Mouse (Mus musculus): ENCODE measurements around the gene Pld2. TPM values are rescaled to one million over a fixed set of nuclear protein-coding genes. Genes with fewer than 3 reads are reported as not detected.
"Not testable (repeated sequence)": the region's sequence is repeated elsewhere in the genome, so short reads cannot be mapped to it uniquely, and the experiment has no call there.

Pld2 gene
- total RNA-seq, 2 experiments from 2014 or later = not detected

DNA sequence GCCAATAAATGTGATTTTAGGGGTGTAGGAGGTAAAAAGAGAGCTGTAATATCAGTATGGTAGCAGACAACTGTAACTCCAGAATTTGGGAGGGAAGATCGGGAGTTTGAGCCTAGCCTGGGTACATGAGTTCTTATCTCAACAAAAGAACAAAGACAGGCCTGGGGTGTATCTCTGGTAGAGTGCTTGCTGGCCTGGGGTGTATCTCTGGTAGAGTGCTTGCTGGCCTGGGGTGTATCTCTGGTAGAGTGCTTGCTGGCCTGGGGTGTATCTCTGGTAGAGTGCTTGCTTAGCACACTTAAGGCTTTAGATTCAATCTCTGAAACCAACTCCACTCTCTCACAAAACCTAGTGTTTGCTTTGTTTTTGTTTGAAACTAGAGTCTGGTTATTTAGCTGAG, 30.8 kb downstream of the Pld2 start:
- not testable (repeated sequence) for ATAC-seq (replicated peaks; ENCODE audit: low FRiP score, poor library complexity, severe bottlenecking)

DNA sequence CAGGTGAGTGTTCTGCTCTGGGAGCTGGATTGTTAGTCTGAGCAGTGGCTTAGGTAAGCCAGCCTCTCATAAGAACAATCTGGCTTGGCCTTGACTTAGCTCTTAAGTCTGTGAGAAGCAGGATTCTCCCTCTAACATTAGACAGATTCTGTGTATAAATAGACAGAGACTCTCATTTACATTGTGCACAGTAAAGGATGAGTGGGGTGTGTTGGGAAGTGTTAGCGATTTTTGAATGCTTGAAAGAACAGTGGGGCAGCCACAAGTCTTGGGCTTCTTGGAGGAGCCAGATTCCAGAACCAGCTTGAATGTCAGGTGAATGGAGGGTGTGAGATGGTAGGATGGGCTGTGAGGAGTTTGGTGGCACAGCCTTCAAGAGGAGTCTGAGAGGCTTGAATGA, 31.8 kb downstream of the Pld2 start:
- no peak for ATAC-seq (replicated peaks; ENCODE audit: low FRiP score, poor library complexity, severe bottlenecking)

DNA sequence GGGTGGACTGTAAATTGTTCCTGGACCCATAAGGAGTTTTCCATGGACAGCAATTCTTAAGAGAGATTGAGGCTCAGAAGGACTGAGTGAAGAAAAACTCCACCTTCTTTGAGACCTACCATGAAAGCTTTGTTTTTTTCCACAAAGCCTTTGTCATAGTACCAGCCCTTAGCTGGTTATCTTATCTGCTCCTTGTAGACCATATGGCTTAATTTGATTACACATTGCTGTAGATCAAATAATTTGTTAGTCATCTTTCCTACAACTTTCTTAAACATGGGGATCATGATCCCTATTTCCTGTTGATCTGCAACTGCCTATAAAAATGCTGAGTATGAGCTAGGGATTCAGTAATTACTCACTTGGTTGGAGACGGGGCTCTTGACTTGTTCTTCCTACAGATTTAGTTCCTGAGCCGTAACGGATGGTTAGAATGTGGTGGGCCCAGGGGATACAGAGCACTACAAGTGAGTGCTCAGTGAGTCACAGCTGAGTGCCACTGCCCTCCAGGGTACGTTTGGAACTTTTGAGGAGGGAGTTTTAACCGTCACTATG, 32.6 kb downstream of the Pld2 start:
- no peak for ATAC-seq (replicated peaks; ENCODE audit: low FRiP score, poor library complexity, severe bottlenecking)

DNA sequence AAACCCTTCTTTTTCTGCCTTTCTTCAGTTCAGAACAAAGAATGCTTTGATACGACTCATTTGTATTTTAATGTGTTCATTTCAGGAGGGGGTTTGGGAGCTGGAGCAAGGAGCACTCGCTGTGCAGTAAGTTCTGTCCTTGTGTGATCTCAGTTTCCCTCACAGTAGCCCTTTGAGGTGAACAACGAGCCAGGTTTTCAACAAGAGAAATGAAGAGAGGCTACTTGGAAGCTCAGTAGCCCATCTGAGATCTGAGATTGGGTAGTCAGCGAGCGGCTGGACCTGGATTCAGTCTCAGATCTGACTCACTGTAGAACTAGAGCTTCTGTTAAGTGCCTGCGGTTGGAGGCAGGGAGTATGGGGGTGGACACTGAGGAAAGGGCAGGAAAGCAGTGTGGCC, 34.0 kb downstream of the Pld2 start:
- no peak for ATAC-seq (replicated peaks; ENCODE audit: low FRiP score, poor library complexity, severe bottlenecking)

DNA sequence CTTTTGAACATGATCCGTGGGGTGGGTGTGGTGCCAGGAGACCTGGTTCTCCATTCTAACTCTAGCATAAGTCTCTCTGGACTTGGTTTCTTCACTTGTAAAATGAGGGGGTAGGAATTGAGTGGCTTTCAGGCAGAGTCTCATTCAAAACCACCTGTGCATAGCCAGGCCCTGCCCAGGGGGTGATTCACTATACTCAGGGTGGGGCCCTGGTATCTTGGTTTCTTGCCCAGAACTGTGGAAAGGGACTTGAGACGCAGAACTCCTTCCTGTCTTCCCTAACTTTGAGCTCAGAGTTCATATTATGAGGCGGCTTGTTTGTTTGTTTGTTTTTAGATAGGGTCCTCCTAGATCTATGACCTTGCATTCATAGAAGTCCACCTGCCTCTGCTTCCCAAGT, 37.3 kb downstream of the Pld2 start:
- ATAC-seq (replicated peaks; ENCODE audit: low FRiP score, poor library complexity, severe bottlenecking) = no peak

DNA sequence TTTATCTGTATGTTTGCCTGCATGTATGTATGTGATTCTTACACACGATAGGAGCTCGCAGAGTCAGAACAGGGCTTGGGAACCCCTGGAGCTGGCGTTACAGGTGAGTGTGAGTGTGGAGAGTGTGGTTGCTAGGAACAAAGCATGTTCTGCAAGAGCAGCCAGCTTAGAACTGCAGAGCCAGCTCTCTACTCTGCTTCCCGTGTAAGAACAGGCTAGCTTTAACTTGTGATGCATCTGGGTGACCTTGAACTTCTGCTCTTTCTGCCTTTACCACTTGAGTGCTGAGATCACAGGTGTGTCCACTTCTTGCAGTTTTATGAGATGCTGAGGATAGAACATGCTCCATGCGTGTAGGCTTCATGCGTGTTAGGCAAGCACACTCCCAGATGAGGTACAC, 39.1 kb downstream of the Pld2 start:
- ATAC-seq (replicated peaks; ENCODE audit: low FRiP score, poor library complexity, severe bottlenecking) = no peak

DNA sequence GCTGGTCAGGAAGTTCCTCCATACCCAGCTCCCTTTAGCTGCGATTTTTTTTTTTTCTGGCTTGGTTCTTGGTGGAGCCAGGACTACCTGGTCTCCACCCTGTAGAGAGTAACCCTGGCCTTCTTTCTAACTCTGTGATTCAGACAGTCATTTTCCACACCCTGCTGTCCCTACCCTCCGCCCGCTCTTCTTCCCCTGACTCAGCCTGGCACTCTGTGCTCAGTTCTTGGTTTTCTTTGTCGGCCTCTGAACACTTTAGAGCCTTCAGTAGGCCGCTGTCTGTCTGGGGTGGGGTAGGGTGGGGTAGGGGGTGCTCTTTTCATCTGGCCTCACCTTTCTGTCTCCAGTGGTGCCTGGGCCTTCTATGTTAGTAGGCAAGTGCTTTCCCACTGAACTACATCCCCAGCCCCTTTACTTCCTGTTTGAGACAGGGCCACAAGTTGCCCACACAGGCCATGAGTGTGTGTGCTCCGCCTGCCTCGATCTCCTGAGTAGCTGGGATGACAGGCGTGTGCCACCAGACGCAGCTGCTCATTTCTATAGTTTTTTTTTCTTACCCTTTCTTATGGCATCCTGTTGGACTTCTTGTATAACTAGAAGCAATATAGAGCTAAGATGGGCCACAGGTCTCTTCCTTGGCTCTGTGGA, 40.0 kb downstream of the Pld2 start:
- no peak for ATAC-seq (replicated peaks; ENCODE audit: low FRiP score, poor library complexity, severe bottlenecking)

DNA sequence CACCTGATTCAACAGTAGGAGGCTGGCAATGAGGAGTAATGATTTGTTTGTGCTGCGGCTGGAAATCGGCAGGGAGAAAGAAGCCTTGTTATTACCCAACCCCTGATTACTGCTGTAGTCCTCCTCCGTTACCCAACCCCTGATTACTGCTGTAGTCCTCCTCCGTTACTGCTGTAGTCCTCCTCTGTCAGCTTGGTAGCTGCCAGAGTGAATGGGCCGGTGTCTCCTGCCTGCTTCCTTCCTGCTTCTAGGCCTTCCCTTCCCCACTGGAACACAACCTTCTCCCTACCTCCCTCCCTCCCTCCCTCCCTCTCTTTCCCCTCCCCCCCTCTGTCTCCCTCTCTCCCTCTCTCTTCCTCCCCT, 40.5 kb downstream of the Pld2 start:
- ATAC-seq (replicated peaks; ENCODE audit: low FRiP score, poor library complexity, severe bottlenecking) = no peak

DNA sequence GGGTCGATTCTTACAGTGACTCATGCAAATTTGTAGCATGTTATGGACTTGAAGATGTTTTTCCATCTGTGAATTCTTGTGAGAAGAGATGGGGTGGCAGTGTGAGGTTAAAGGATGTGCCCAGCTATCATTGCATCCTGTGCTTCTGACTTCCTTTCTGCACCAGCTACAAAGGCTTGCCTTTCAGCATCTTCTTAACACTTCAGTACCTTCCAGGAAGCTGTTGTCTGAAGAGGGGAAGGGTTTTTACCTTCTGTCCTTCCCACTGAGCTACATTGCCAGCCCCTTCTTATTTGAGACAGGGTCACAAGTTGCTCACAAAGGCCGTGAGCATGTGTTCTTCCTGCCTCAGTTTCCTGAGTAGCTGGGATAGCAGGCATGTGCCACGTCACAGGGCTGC, 41.1 kb downstream of the Pld2 start:
- ATAC-seq (replicated peaks; ENCODE audit: low FRiP score, poor library complexity, severe bottlenecking) = no peak

DNA sequence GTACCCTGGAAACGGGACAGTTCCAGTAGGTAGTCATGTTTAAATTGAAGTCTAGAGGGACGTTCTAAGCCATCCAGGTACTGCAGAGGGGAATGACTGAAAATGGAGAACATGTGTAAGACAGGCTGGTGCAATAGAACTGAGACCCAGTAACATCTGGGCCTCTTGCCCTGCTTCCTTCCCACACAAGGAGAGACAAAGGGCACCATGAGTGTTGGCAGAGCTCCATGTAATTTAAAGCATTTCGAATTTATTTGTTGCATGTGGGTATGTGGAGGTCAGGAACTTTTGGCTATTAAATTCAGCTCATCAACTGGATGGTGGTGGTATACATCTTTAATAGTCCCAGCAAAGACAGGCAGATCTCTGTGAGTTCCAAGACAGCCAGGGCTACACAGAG, 42.3 kb downstream of the Pld2 start:
- ATAC-seq (replicated peaks; ENCODE audit: low FRiP score, poor library complexity, severe bottlenecking) = no peak

DNA sequence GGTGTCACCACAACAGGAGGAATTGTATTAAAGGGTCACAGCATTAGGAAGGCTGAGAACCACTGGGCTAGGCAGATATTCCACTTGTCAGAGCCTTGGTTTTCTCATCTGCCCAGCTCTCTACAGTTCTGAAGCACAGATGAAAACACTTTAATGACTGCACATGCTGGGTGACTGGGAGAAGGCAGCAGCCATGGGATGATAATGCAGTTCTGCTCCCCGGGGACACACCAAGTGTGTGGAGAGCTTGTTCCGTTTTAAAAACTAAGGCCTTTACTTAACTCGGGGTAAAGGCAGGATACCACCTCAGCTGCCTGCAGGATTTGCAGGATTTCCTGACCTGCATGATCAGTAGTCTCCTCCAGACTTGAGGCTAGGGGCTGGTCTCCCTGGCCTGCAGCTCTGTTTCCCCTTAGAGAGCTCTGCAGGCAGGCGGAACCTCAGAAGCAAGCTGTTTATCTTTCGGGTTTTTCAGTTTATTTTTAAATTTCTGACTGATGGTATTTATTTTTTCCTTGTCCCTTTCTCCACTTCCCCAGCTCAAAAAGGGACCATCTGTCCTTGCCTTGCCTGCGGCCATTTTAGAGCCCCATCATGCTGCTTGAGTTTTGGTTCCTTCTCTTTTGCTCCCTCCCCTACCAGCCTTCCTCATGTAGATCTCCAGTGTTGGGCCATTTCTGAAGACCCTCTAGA, 43.3 kb downstream of the Pld2 start:
- no peak for ATAC-seq (replicated peaks; ENCODE audit: low FRiP score, poor library complexity, severe bottlenecking)

DNA sequence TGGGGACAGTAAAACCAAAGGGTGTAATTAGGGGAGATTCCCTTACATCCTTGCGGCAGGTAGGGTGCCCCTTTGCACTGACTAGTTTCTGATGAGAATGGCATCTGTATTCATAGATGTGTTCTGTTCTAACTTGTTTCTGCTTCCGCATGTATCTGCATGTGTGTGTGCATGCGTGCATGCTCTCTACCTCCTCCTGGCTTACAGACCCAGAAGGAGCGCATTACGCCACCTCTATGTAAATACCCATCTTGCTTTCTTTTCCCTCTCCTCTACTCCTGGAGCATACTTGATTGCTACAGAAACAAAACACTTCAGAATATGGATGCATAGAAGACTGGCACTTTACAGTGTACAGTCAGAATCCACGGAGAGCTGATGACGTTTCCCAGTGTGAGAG, 43.9 kb downstream of the Pld2 start:
- no peak for ATAC-seq (replicated peaks; ENCODE audit: low FRiP score, poor library complexity, severe bottlenecking)

DNA sequence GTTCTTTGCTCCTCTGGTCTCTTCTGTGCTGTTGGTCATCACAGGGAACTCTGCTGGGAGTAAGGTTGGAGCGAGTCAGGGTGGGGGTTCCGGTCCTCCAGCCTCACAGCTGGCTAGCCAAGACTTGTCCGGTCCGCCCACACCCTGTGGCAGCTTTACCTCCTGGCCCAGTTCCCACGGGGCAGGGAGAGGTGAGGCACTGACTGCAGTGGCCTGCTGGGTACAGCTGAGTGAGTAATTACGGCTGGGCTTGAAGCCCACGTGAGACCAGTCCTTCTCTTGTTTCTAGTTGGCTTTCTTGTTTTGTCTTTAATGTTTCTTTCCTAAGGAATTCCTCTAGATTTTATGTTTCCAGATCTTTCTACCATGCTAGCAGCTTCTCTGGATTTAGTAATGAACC, 45.6 kb downstream of the Pld2 start:
- ATAC-seq (replicated peaks; ENCODE audit: low FRiP score, poor library complexity, severe bottlenecking) = no peak

DNA sequence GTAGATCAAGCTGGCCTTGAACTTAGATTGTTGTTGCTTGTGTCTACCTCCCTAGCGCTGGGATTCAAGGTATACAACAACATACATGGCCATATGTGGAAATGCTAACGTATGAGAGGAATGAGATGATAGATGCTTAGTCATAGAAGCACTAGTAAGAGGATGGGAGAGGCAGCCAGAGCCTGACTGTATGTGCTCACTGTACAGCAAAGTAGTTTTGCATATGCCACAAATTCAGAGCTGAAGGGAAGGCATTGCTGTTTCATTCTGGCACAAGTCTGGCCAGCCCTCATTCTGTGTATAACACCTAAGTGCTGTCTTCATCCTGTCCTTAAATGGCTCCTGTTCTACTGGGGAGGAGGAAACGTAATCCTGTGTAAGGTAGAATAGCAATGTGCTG, 46.4 kb downstream of the Pld2 start:
- ATAC-seq (replicated peaks; ENCODE audit: low FRiP score, poor library complexity, severe bottlenecking) = no peak

DNA sequence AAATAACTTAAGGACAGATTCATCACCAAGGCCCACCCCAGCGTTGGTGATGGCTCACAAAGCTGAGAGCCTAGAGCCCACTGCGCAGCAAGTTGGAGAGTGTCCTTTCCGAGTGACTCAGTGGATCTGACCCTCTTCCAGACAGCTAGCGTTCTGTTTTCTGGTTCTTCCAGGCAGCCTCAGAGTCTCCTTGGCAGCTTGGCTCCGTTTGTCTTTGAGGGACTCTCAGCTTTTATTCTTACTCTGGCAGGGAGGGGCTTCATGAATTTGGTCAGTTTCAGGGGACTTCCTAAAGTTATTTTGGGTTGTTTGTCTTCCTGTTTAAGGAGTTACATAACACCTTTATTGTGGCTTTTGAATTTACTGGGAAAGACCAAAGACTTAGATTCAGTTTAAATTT, 47.1 kb downstream of the Pld2 start:
- no peak for ATAC-seq (replicated peaks; ENCODE audit: low FRiP score, poor library complexity, severe bottlenecking)

DNA sequence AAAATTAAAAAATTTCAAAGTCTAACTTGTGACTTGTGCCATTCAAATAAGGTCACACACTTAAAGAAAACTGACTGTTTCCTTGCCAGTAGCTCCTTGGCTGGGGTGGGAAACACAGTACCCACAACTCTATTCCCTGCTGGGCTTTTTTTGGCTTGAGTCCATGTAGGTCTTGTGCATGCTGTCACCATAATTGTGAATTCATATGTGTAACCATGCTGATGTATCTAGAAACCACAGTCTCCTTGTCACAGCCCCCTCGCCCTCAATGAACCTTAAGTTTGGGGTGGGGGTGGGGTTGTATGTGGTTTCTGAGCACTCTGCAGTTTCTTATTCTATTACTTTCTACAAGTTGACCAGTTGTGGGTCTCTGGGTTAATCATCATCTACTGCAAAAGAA, 51.9 kb downstream of the Pld2 start:
- ATAC-seq (replicated peaks; ENCODE audit: low FRiP score, poor library complexity, severe bottlenecking) = no peak

DNA sequence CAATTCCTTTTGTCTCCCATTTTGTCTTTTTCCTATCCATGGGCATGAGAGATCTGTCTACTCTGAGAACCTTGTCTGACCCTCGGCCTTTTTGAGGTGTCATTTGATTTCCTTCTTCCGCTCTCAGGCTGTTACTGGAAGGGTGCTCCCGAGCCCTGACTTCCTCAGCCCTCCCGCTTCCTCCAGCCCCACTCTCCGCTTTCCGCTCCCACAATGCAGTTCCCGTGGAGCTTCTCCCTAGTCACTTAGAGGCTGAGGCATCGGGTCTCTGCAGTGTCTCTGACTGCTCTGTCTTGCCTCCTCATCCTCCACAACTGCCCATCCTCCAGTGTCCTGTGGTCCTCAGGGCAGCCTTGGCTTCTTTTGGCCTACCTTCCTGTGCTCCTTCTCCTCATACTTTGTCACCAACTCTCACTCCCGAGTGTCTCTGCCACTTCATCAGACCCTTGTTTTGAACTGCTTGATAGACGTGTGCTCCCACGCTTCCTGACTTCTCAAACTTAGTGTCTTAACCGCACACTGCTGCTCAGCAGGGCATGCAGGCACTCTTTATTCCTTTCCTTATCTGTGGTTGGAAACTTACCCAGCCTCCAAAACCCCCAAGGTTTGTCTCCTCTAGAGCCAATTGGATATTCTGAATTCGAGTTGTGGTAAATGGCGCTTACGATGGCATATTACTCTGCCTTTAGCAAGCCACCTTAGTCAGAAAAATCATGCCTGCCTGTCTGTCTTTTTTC, 54.6 kb downstream of the Pld2 start:
- no peak for ATAC-seq (replicated peaks; ENCODE audit: low FRiP score, poor library complexity, severe bottlenecking)

DNA sequence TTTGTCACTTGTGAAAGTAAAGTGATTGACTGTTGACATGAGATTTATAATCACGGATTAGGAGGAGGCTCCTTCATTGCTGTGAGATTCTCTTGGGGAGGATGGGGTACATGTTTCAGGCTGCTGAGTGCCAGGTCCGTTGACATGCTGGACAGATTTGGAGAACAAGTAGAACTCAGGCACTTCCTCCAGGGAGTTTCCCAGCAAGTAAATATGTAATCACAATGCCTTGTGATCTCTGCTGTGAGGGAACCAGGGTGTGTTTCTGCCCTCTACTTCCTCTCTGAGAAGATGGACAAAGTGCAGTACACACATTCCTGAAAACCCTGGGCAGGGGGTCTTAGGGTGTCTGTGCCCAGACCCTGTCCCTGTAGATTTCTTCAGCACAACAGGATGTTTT, 55.8 kb downstream of the Pld2 start:
- no peak for ATAC-seq (replicated peaks; ENCODE audit: low FRiP score, poor library complexity, severe bottlenecking)

DNA sequence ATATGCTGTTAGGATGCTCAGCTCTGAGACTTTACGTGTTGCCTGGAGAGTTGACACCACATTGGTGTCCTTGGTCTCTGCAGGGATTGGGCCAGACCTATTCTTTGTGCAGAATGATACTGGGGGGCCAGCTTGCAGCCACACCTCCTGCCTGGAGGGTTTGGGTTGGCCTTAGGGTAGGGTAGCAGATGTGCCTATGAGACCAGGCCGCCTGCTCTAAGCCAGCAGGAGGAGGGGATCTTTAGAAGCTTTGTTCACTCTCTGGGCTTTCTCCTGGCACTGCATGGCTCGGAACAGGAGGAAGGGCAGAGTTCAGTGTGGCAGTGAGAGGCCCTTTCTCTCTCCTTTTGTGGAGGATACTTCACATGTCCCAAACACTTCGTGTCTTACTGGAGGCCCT, 56.2 kb downstream of the Pld2 start:
- no peak for ATAC-seq (replicated peaks; ENCODE audit: low FRiP score, poor library complexity, severe bottlenecking)

DNA sequence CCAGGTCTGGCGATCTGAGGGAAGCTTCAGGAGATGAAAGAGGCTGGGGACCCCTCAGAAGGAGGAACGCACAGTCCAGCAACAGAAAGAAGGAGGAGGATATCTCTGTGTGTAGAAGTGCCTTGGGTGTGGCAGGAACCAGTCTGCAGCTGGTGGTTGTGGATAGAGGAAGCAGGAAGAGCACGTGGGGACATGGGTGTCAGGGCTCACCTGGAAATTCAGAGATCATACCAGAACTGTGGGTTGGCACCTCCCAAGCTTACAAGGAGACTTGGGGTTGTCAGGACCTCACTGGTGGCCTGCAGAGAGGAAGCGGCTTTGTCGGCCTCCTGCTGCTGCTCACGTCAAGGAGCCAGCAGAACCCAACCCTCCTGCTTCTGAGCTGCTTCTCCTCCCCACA, 57.4 kb downstream of the Pld2 start:
- ATAC-seq (replicated peaks; ENCODE audit: low FRiP score, poor library complexity, severe bottlenecking) = peak; percentile 40; the same call in 1 of the 2 replicates

DNA sequence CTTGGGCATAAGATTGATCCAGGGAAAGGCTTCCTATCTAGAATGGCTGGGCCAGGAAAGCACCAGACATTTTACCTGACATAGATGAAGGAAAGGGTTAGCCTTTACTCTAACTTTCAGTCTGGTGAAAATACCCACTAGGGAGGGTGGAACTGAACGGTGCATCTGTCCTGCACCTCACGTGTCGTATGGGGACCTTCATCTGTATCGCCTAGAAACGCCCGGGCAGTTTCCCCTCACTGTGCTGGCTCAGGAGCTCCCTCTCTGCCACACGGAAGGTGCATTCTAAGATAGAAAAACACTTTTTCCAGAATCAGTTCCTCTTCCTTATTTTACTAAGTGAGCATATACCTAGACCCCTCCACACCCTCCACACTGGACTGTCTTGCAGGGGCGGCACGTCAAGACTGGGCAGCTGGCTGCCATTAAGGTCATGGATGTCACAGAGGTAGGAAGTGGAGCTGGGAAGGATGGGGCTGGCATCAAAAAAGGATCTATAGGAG, 58.6 kb downstream of the Pld2 start:
- ATAC-seq (replicated peaks; ENCODE audit: low FRiP score, poor library complexity, severe bottlenecking) = no peak
